Mouse (Mus musculus): ENCODE measurements around the gene Krtap13-1. TPM values are rescaled to one million over a fixed set of nuclear protein-coding genes. Genes with fewer than 3 reads are reported as not detected.
"Not testable (repeated sequence)": the region's sequence is repeated elsewhere in the genome, so short reads cannot be mapped to it uniquely, and the experiment has no call there.

Krtap13-1 gene
- polyA plus RNA-seq, 1 experiment: not detected

GRCm38 (mm10) chr16:88716549-88716948, 12.1 kb upstream of the Krtap13-1 start:
- TF ChIP-seq CTCF (IDR thresholded peaks at IDR 0.05; ENCODE audit: borderline replicate concordance, insufficient read depth, low read depth, low read length) (no peak), POLR2A (IDR thresholded peaks at IDR 0.05; ENCODE audit: borderline replicate concordance, insufficient read depth, low read length) (no peak)
- DNase-seq: no peak

GRCm38 (mm10) chr16:88720031-88720430, 8.6 kb upstream of the Krtap13-1 start:
- Histone ChIP-seq H3K4me3 (replicated peaks; ENCODE audit: insufficient read depth, low read depth, low read length) (no peak overlapping the region), H3K4me1 (ENCODE audit: control insufficient read depth, insufficient read depth, low read length) (no peaks in the 10 kb centered on the region)
- WGBS: 16% methylated on average over 1 of the region's 1 CpGs

More at GRCm38 (mm10) chr16:88716549-88716948, 12.1 kb upstream of the Krtap13-1 start:
- no peak overlapping the region for H3K4me3 ChIP-seq (replicated peaks; ENCODE audit: insufficient read depth, low read depth, low read length)
- no peaks in the 10 kb centered on the region for H3K4me1 ChIP-seq (ENCODE audit: control insufficient read depth, insufficient read depth, low read length)
- H3K27ac ChIP-seq (ENCODE audit: insufficient read depth, low read length): no peak overlapping the region
- no peaks in the 10 kb centered on the region for H3K27me3 ChIP-seq (ENCODE audit: control insufficient read depth, insufficient read depth, low read length)

GRCm38 (mm10) chr16:88735391-88735790, 6.7 kb downstream of the Krtap13-1 start:
- 18% methylated on average over 2 of the region's 2 CpGs for WGBS
- H3K27ac ChIP-seq (ENCODE audit: insufficient read depth, low read length): no peak overlapping the region
- H3K27me3 ChIP-seq (ENCODE audit: control insufficient read depth, insufficient read depth, low read length): no peaks in the 10 kb centered on the region
- TF ChIP-seq CTCF (IDR thresholded peaks at IDR 0.05; ENCODE audit: borderline replicate concordance, insufficient read depth, low read depth, low read length): no peak
- TF ChIP-seq POLR2A (IDR thresholded peaks at IDR 0.05; ENCODE audit: borderline replicate concordance, insufficient read depth, low read length): no peak
- DNase-seq: no peak
- H3K4me3 ChIP-seq (replicated peaks; ENCODE audit: insufficient read depth, low read depth, low read length): no peak overlapping the region
- no peaks in the 10 kb centered on the region for H3K4me1 ChIP-seq (ENCODE audit: control insufficient read depth, insufficient read depth, low read length)

More at GRCm38 (mm10) chr16:88720031-88720430, 8.6 kb upstream of the Krtap13-1 start:
- Histone ChIP-seq H3K27ac (ENCODE audit: insufficient read depth, low read length) (no peak overlapping the region), H3K27me3 (ENCODE audit: control insufficient read depth, insufficient read depth, low read length) (no peaks in the 10 kb centered on the region)
- TF ChIP-seq POLR2A (IDR thresholded peaks at IDR 0.05; ENCODE audit: borderline replicate concordance, insufficient read depth, low read length) (no peak), CTCF (IDR thresholded peaks at IDR 0.05; ENCODE audit: borderline replicate concordance, insufficient read depth, low read depth, low read length) (no peak)
- DNase-seq: no peak

- 80% methylated on average over 4 of the region's 4 CpGs for WGBS
- H3K27me3 ChIP-seq (ENCODE audit: control insufficient read depth, insufficient read depth, low read length): no peaks in the 10 kb centered on the region
- TF ChIP-seq POLR2A (IDR thresholded peaks at IDR 0.05; ENCODE audit: borderline replicate concordance, insufficient read depth, low read length) (no peak), CTCF (IDR thresholded peaks at IDR 0.05; ENCODE audit: borderline replicate concordance, insufficient read depth, low read depth, low read length) (no peak)
- no peak overlapping the region for H3K4me3 ChIP-seq (replicated peaks; ENCODE audit: insufficient read depth, low read depth, low read length)
- H3K27ac ChIP-seq (ENCODE audit: insufficient read depth, low read length): no peak overlapping the region
- no peak for DNase-seq
- no peaks in the 10 kb centered on the region for H3K4me1 ChIP-seq (ENCODE audit: control insufficient read depth, insufficient read depth, low read length)
These were observed 16.2 kb downstream of the Krtap13-1 start for GRCm38 (mm10) chr16:88744750-88745340.

GRCm38 (mm10) chr16:88747943-88748342, 19.3 kb downstream of the Krtap13-1 start:
- no peaks in the 10 kb centered on the region for H3K4me1 ChIP-seq (ENCODE audit: control insufficient read depth, insufficient read depth, low read length)
- no peak overlapping the region for H3K27ac ChIP-seq (ENCODE audit: insufficient read depth, low read length)
- H3K4me3 ChIP-seq (replicated peaks; ENCODE audit: insufficient read depth, low read depth, low read length): no peak overlapping the region
- TF ChIP-seq CTCF (IDR thresholded peaks at IDR 0.05; ENCODE audit: borderline replicate concordance, insufficient read depth, low read depth, low read length) (no peak), POLR2A (IDR thresholded peaks at IDR 0.05; ENCODE audit: borderline replicate concordance, insufficient read depth, low read length) (no peak)
- H3K27me3 ChIP-seq (ENCODE audit: control insufficient read depth, insufficient read depth, low read length): no peaks in the 10 kb centered on the region
- no peak for DNase-seq
- whole genome bisulfite sequencing: 18% methylated on average over 4 of the region's 4 CpGs

GRCm38 (mm10) chr16:88751535-88751934, 22.9 kb downstream of the Krtap13-1 start, which contains the start of gene Krtap13:
Gene Krtap13, minus strand, starts transcription at chr16:88751635.
- not testable (repeated sequence) for H3K4me3 ChIP-seq (replicated peaks; ENCODE audit: insufficient read depth, low read depth, low read length); H3K27ac ChIP-seq (ENCODE audit: insufficient read depth, low read length); DNase-seq; H3K27me3 ChIP-seq (ENCODE audit: control insufficient read depth, insufficient read depth, low read length); H3K4me1 ChIP-seq (ENCODE audit: control insufficient read depth, insufficient read depth, low read length)
- WGBS: 73% methylated on average over 3 of the region's 3 CpGs

- DNase-seq; H3K27me3 ChIP-seq (ENCODE audit: control insufficient read depth, insufficient read depth, low read length); H3K4me1 ChIP-seq (ENCODE audit: control insufficient read depth, insufficient read depth, low read length); H3K27ac ChIP-seq (ENCODE audit: insufficient read depth, low read length); H3K4me3 ChIP-seq (replicated peaks; ENCODE audit: insufficient read depth, low read depth, low read length): not testable (repeated sequence)
- WGBS: 81% methylated on average over 3 of the region's 3 CpGs
These were observed 29.9 kb downstream of the Krtap13-1 start, which contains the start of gene 2310034C09Rik for GRCm38 (mm10) chr16:88758547-88758946. Gene 2310034C09Rik, plus strand, starts transcription at chr16:88758847.

GRCm38 (mm10) chr16:88774106-88774505, 45.4 kb downstream of the Krtap13-1 start, which contains the start of gene 2310057N15Rik:
Gene 2310057N15Rik, minus strand, starts transcription at chr16:88774206.
- no peak for DNase-seq
- TF ChIP-seq POLR2A (IDR thresholded peaks at IDR 0.05; ENCODE audit: borderline replicate concordance, insufficient read depth, low read length): no peak
- no peak for TF ChIP-seq CTCF (IDR thresholded peaks at IDR 0.05; ENCODE audit: borderline replicate concordance, insufficient read depth, low read depth, low read length)
- no peak within 1 kb of the TSS for H3K4me3 ChIP-seq (replicated peaks; ENCODE audit: insufficient read depth, low read depth, low read length)
- 73% methylated on average over 2 of the region's 2 CpGs for WGBS
- H3K27me3 ChIP-seq (ENCODE audit: control insufficient read depth, insufficient read depth, low read length): no peaks in the 10 kb centered on the region
- no peak within 1 kb of the TSS for H3K27ac ChIP-seq (ENCODE audit: insufficient read depth, low read length)
- H3K4me1 ChIP-seq (ENCODE audit: control insufficient read depth, insufficient read depth, low read length): no peaks in the 10 kb centered on the region

All from cerebellum, adult 2 months (tissue).